Mouse (Mus musculus) G1E (cell line): ENCODE measurements around the gene Grk2.

Source experiments
- CTCF ChIP-seq: IDR thresholded peaks from 2 replicates; pipeline ENCODE4 v1.5.1; 2012; ENCODE audit warnings: low read depth, low read length, inconsistent platforms, mixed read lengths
- GATA1 ChIP-seq: IDR thresholded peaks from 2 replicates; pipeline ENCODE4 v1.6.1; 2012; ENCODE audit warnings: borderline replicate concordance, low read length, inconsistent platforms, mixed read lengths
- GATA2 ChIP-seq: IDR thresholded peaks from 2 replicates; pipeline ENCODE4 v1.6.1; 2012; ENCODE audit warnings: low read depth, low read length, inconsistent platforms, borderline replicate concordance
- POLR2AphosphoS5 ChIP-seq: IDR thresholded peaks from 2 replicates; pipeline ENCODE4 v1.6.1; 2012; ENCODE audit warnings: low read depth, low read length, inconsistent platforms; ENCODE audit not compliant: insufficient replicate concordance
- TAL1 ChIP-seq: conservative IDR thresholded peaks from 2 replicates; pipeline ENCODE4 v1.6.1; 2012; ENCODE audit warnings: low read depth, low read length, inconsistent platforms, mixed read lengths

DNA sequence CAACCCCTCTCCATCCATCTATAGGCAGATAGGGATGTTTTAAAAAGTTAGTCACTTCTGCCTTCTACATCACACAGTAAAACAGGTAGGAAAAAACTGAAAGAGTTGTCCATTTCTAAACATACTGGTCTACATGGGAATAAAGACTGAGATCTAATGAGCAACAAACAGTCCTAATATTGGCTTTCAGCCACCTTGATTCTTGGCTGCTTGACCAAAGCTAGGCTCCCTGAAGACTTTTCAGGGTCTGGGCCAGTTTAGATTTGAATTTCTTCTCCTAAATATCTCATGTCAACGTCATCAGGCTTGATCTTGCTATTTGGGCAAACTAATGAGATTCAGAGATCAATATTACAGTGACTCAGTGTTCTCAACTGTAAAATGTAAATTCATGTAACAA is 20.9 kb upstream of the Grk2 start:
- TF ChIP-seq CTCF = no peak
- no peak for TF ChIP-seq TAL1
- TF ChIP-seq GATA2 = no peak
- no peak for TF ChIP-seq GATA1
- no peak for TF ChIP-seq POLR2AphosphoS5
